Mouse (Mus musculus) G1E (cell line): ENCODE measurements around the gene Cdca4. TPM values are rescaled to one million over a fixed set of nuclear protein-coding genes. Genes with fewer than 3 reads are reported as not detected.
A peak's percentile ranks its signal among the peaks of the same experiment; 100 is the strongest.
"Not testable (repeated sequence)": the region's sequence is repeated elsewhere in the genome, so short reads cannot be mapped to it uniquely, and the experiment has no call there.

Experiments
- ATAC-seq: 2 replicates; pipeline ENCODE4 v1.8.0; 2016; ENCODE audit warnings: mild to moderate bottlenecking; ENCODE audit not compliant: insufficient number of reproducible peaks, poor library complexity, low FRiP score, severe bottlenecking; ENCODE audit errors: extremely low read depth
- DNase-seq: peaks from one replicate; pipeline ENCODE4 v3.0.0; 2012; ENCODE audit warnings: low spot score
- H3K27me3 ChIP-seq: 2 replicates; pipeline ENCODE4 v1.6.1; 2012; ENCODE audit warnings: mild to moderate bottlenecking, low read length, inconsistent platforms; ENCODE audit not compliant: insufficient read depth
- H3K36me3 ChIP-seq: replicated peaks from 2 replicates; pipeline ENCODE3; 2012; ENCODE audit warnings: mild to moderate bottlenecking, inconsistent platforms
- H3K4me1 ChIP-seq: 2 replicates; pipeline ENCODE4 v1.6.1; 2012; ENCODE audit warnings: low read depth, low read length, inconsistent platforms, mixed read lengths; ENCODE audit not compliant: insufficient read depth
- H3K4me3 ChIP-seq: 2 replicates; pipeline ENCODE4 v1.5.1; 2012; ENCODE audit warnings: low read depth, mild to moderate bottlenecking, inconsistent platforms, low read length, moderate library complexity, mixed read lengths
- H3K9me3 ChIP-seq: replicated peaks from 2 replicates; pipeline ENCODE4 v1.6.1; 2012; ENCODE audit warnings: inconsistent platforms
- CTCF ChIP-seq: IDR thresholded peaks from 2 replicates; pipeline ENCODE4 v1.5.1; 2012; ENCODE audit warnings: low read depth, low read length, inconsistent platforms, mixed read lengths
- GATA1 ChIP-seq: IDR thresholded peaks from 2 replicates; pipeline ENCODE4 v1.6.1; 2012; ENCODE audit warnings: borderline replicate concordance, low read length, inconsistent platforms, mixed read lengths
- GATA2 ChIP-seq: IDR thresholded peaks from 2 replicates; pipeline ENCODE4 v1.6.1; 2012; ENCODE audit warnings: low read depth, low read length, inconsistent platforms, borderline replicate concordance
- POLR2AphosphoS5 ChIP-seq: IDR thresholded peaks from 2 replicates; pipeline ENCODE4 v1.6.1; 2012; ENCODE audit warnings: low read depth, low read length, inconsistent platforms; ENCODE audit not compliant: insufficient replicate concordance
- TAL1 ChIP-seq: conservative IDR thresholded peaks from 2 replicates; pipeline ENCODE4 v1.6.1; 2012; ENCODE audit warnings: low read depth, low read length, inconsistent platforms, mixed read lengths
- polyA plus RNA-seq: library from polyadenylated mRNA; stranded (reverse); fragments of >175 nt; gene quantifications from 2 replicates; pipeline ENCODE4 v1.2.3, GENCODE M21; 2012
- total RNA-seq, 2 experiments: library from RNA; stranded (forward) in 1 of 2; stranded (reverse) in 1 of 2; fragments of 200-1000 nt in 1 of 2; fragments of >200 nt in 1 of 2; fragmentation: Nextera tagmentation in 1 of 2; gene quantifications; 2 replicates each; pipeline ENCODE4 v1.2.3; 2014 to 2017

Cdca4 gene
- total and polyA plus RNA-seq, 3 experiments, result 56.8 to 140 (median 124) TPM

GRCm38 (mm10) chr12:112820401-112820999 is 8.7 kb downstream of the Cdca4 start:
- H3K4me1 ChIP-seq, result peaks cover 62% of the 10 kb centered on the region

GRCm38 (mm10) chr12:112819057-112819662 is 10.1 kb downstream of the Cdca4 start:
- H3K36me3 ChIP-seq, result peaks cover 98% of the 10 kb centered on the region
- ATAC-seq, result no peak
- no peak for DNase-seq
- no peak overlapping the region for H3K4me3 ChIP-seq
- TF ChIP-seq CTCF (no peak), GATA2 (no peak), TAL1 (no peak), POLR2AphosphoS5 (no peak), GATA1 (no peak)
- no peaks in the 10 kb centered on the region for H3K9me3 ChIP-seq
- H3K4me1 ChIP-seq, result peaks cover 50% of the 10 kb centered on the region
- H3K27me3 ChIP-seq, result no peaks in the 10 kb centered on the region

More at GRCm38 (mm10) chr12:112820401-112820999, 8.7 kb downstream of the Cdca4 start:
- no peak for DNase-seq
- H3K27me3 ChIP-seq, result no peaks in the 10 kb centered on the region
- no peak overlapping the region; the same call in 1 of the 2 replicates for H3K4me3 ChIP-seq
- H3K9me3 ChIP-seq, result no peaks in the 10 kb centered on the region
- no peak for ATAC-seq
- TF ChIP-seq POLR2AphosphoS5, result 0 out of 2 replicates have a peak, but pooled peaks have one; percentile 58
- TF ChIP-seq GATA2, result no peak
- H3K36me3 ChIP-seq, result peaks cover 97% of the 10 kb centered on the region

- Histone ChIP-seq H3K4me1 (peaks cover 30% of the 10 kb centered on the region), H3K36me3 (peaks cover 99% of the 10 kb centered on the region)
- H3K9me3 ChIP-seq, DNase-seq, ATAC-seq, H3K4me3 ChIP-seq, H3K27me3 ChIP-seq: not testable (repeated sequence)
Observed at GRCm38 (mm10) chr12:112816866-112817265, 12.4 kb downstream of the Cdca4 start.

- H3K4me3 ChIP-seq, result no peak overlapping the region
- peaks cover 24% of the 10 kb centered on the region for H3K4me1 ChIP-seq
- H3K36me3 ChIP-seq, result peaks cover 99% of the 10 kb centered on the region
- DNase-seq (peak; percentile 72), ATAC-seq (peak; percentile 46; the same call in 1 of the 2 replicates)
- no peaks in the 10 kb centered on the region for H3K27me3 ChIP-seq
- no peaks in the 10 kb centered on the region for H3K9me3 ChIP-seq
- no peak for TF ChIP-seq GATA2
- TF ChIP-seq CTCF, result peak; percentile 96
Observed at GRCm38 (mm10) chr12:112816294-112816693, 12.9 kb downstream of the Cdca4 start.

GRCm38 (mm10) chr12:112814682-112815470 is 14.3 kb downstream of the Cdca4 start:
- no peak for ATAC-seq
- Histone ChIP-seq H3K27me3 (no peaks in the 10 kb centered on the region; the same call in 1 of the 2 replicates), H3K9me3 (no peaks in the 10 kb centered on the region), H3K4me1 (peaks cover 23% of the 10 kb centered on the region), H3K4me3 (no peak overlapping the region), H3K36me3 (peaks cover 93% of the 10 kb centered on the region)
- TF ChIP-seq POLR2AphosphoS5 (no peak), GATA2 (no peak), TAL1 (no peak), CTCF (no peak), GATA1 (no peak)
- DNase-seq, result no peak

GRCm38 (mm10) chr12:112813370-112813769 is 15.9 kb downstream of the Cdca4 start:
- ATAC-seq (no peak), DNase-seq (no peak)
- peaks cover 78% of the 10 kb centered on the region for H3K36me3 ChIP-seq
- H3K4me1 ChIP-seq, result peaks cover 32% of the 10 kb centered on the region
- no peaks in the 10 kb centered on the region for H3K9me3 ChIP-seq
- H3K27me3 ChIP-seq, result peaks cover 9% of the 10 kb centered on the region
- TF ChIP-seq GATA1 (no peak), TAL1 (no peak), GATA2 (no peak), CTCF (no peak), POLR2AphosphoS5 (no peak)
- H3K4me3 ChIP-seq, result no peak overlapping the region
